25 mouse cellular contexts compared by ENCODE assay signal in genomic region chr2:27226572-27226971, GRCm38 (mm10). TPM values are rescaled to one million over a fixed set of nuclear protein-coding genes. Genes with fewer than 3 reads are reported as not detected.
DNase-seq lines count a peak whose midpoint lies in the region; ATAC-seq lines count a peak whose summit lies in the region.
"Had no signal": no experiment of that assay in that cellular context is flagged by ENCODE, and none has a peak within 500 bp of the region (broad histone marks: within the 10 kb centered on the region; RNA-seq: fewer than 3 reads in every experiment).

No protein-coding gene starts in this region.

- intact Hi-C loops in gastrocnemius, postnatal 36 days (cut with DNase I), result no loop called here

- H3K27me3 ChIP-seq in limb, embryonic 13.5 days, result 0 out of 2 replicates have a peak, but pooled peaks cover 2% of the 10 kb centered on the region
- H3K27me3 ChIP-seq: embryonic facial prominence, embryonic 13.5 days; kidney, embryonic 15.5 days; limb, embryonic 15.5 days had no signal

- peak; percentile 49 to 70 for DNase-seq in frontal cortex, postnatal 36 days (ENCODE audit: low spot score in 2 of 2)
- no peak for DNase-seq in frontal cortex, postnatal 10 days (ENCODE audit: low spot score in 2 of 2)
- DNase-seq in right cerebral cortex, adult 18-20 months, result peak; percentile 76
- no peak for DNase-seq in right cerebral cortex, postnatal 4 days
- DNase-seq in gastrocnemius, postnatal 36 days, result no peak
- DNase-seq in testis, postnatal 10 days (ENCODE audit: low spot score), result no peak
- DNase-seq: adrenal gland, postnatal 10 days; cerebellum, postnatal 10 days; gastrocnemius, postnatal 14 days; liver, postnatal 0 days; lung, postnatal 4 days; retina, postnatal 1 day; thymus, adult 2 months had no signal

- WGBS in limb, embryonic 13.5 days, result 70% methylated on average over 7 of the region's 7 CpGs

- ATAC-seq in limb, embryonic 13.5 days (ENCODE audit: low FRiP score, low read depth), result no peak
- ATAC-seq: CD4-positive, CD25-positive, alpha-beta regulatory T cell, adult 4 months; inflammation-experienced regulatory T-cells, adult 6 months; liver, postnatal 0 days had no signal

- no peaks in the 10 kb centered on the region for H3K36me3 ChIP-seq in limb, embryonic 13.5 days
- H3K36me3 ChIP-seq: embryonic facial prominence, embryonic 13.5 days; forebrain, embryonic 10.5 days; hindbrain, embryonic 10.5 days; limb, embryonic 15.5 days had no signal

- H3K27ac ChIP-seq in limb, embryonic 13.5 days, result no peak overlapping the region
- H3K27ac ChIP-seq: embryonic facial prominence, embryonic 13.5 days; forebrain, embryonic 10.5 days; hindbrain, embryonic 10.5 days; kidney, embryonic 15.5 days; limb, embryonic 15.5 days had no signal

- no peak overlapping the region for H3K4me2 ChIP-seq in limb, embryonic 13.5 days (replicated peaks)
- H3K4me2 ChIP-seq: embryonic facial prominence, embryonic 13.5 days; heart, embryonic 11.5 days; kidney, embryonic 15.5 days; limb, embryonic 15.5 days; midbrain, embryonic 11.5 days had no signal

- H3K4me3 ChIP-seq in limb, embryonic 13.5 days, result no peak overlapping the region
- H3K4me3 ChIP-seq: embryonic facial prominence, embryonic 13.5 days; forebrain, embryonic 10.5 days; hindbrain, embryonic 10.5 days; kidney, embryonic 15.5 days; limb, embryonic 15.5 days; myocyte had no signal

- H3K9me3 ChIP-seq in limb, embryonic 13.5 days, result no peaks in the 10 kb centered on the region
- H3K9me3 ChIP-seq: embryonic facial prominence, embryonic 13.5 days; forebrain, embryonic 10.5 days; hindbrain, embryonic 10.5 days; kidney, embryonic 15.5 days; limb, embryonic 15.5 days had no signal

- H3K9ac ChIP-seq in limb, embryonic 13.5 days, result 0 out of 2 replicates have a peak overlapping the region, but pooled peaks have one; percentile 19
- H3K9ac ChIP-seq: embryonic facial prominence, embryonic 13.5 days; kidney, embryonic 15.5 days; limb, embryonic 15.5 days; liver, postnatal 0 days had no signal

- peaks cover 15% of the 10 kb centered on the region for H3K4me1 ChIP-seq in limb, embryonic 13.5 days
- H3K4me1 ChIP-seq: kidney, embryonic 15.5 days had no signal

RNA-seq across cellular contexts. Expression of gene Sardh, which starts 21.6 kb away (rescaled TPM):
- 8.6 and 10.2 TPM in 2 replicates for polyA plus RNA-seq in limb, embryonic 13.5 days (2015; fragmentation: Nextera tagmentation; extraction: Ambion mirVana)
- 1 to 10 TPM in 1 of 2 experiments, under 1 TPM in 1; 0.82 to 1.4 TPM for total RNA-seq in gastrocnemius, postnatal 36 days (2021)
- total RNA-seq: neutrophil, adult 5-6 weeks had no signal

Comparison
In these comparisons a context has a peak if more than half of its experiments do, and no peak if none do; other contexts are left out.
1. DNase-seq: peak in frontal cortex, postnatal 36 days (2 of 2) and right cerebral cortex, adult 18-20 months (single experiment); none in frontal cortex, postnatal 10 days (0 of 2), right cerebral cortex, postnatal 4 days (single experiment), gastrocnemius, postnatal 36 days (0 of 2) and testis, postnatal 10 days (single experiment).